Mouse (Mus musculus) ES-Bruce4 (cell line): ENCODE measurements around the gene 1190005I06Rik.

ENCODE experiments used
- CTCF ChIP-seq: IDR thresholded peaks from one replicate; pipeline ENCODE4 v1.8.1; 2011; ENCODE audit warnings: low read depth, low read length
- EP300 ChIP-seq: IDR thresholded peaks from 2 replicates; pipeline ENCODE4 v1.6.1; 2011; ENCODE audit warnings: low read depth, low read length; ENCODE audit not compliant: insufficient read depth
- POLR2A ChIP-seq: IDR thresholded peaks from one replicate; pipeline ENCODE4 v1.8.1; 2011; ENCODE audit warnings: low read length; ENCODE audit not compliant: insufficient read depth

DNA sequence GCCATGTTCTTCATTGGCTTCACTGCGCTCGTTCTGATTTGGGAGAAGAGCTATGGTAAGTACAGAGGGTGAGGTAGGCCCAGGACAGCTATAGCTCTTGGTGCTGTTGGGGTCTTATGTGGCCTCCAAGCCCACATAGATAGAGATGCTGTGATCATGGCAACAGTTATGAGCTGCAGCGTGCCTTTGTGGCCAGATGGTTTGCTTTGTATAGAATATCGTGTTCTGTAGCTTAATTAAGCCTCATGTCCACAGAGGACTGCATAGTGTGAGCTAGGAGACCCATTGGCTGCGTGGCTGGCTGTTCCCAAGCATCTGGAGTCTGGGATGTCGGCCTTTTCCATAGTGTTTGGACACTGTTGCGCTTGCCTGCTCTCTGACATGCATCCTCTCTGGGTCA is 25.9 kb upstream of the 1190005I06Rik start:
- TF ChIP-seq EP300 = no peak
- no peak for TF ChIP-seq CTCF
- TF ChIP-seq POLR2A = no peak
